Mouse (Mus musculus) cerebellum, postnatal 4 days (tissue): ENCODE measurements around the gene 4930539E08Rik.

Experiments
- DNase-seq, 2 experiments: peaks; one replicate each; pipeline ENCODE4 v3.0.0; 2022; ENCODE audit warnings: low spot score in 2 of 2, mixed read lengths in 1 of 2

The 4930539E08Rik gene

DNA sequence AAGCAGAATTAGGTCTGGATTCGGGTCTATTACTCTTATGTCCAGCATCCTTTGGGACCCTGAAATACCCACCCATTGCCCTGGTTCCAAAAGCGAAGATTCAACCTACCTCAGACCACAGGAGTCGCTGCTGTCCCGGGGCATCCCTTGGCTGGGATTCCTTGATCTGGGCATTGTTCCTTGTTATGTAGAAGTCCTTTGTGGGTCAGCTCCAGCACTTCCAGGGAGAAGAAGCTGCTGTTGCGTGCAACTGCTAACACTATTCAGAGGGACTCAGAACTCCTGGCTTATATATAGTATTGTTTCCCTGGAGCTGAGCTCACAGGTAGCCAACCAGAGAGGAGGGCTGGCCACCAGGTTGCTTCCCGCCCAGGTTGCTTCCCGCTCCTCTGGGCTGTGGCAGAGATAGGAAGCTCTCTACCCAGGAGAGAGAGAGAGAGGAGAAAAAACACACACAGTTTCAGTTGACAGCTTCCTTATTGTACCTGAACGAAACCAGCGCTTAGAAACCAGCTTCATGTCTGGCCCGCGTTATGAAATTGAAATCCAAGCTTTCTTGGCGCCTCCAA is at the start of gene 4930539E08Rik:
TSS of gene 4930539E08Rik (minus strand) at position 265 of the 569 bp plus-strand sequence.
- no peak for DNase-seq

DNA sequence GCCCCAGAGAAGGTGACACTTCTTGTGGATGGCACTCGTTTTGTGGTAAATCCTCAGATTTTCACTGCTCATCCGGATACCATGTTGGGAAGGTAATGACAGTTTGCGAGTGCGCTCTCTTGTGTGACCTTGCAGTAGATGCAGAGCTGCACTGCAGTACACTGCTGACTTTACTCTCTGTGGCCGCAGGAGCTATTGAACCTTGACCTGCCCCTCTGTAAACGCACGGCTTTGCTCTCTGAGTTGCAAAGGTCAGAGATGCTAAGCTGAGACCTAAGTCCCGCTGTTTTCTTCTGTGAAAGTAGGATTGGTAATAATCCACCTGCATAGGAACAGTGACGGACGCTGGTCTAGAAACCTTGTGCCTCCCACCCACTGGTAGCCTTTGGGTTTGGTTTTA is 46.5 kb upstream of the 4930539E08Rik start:
- no peak for DNase-seq

DNA sequence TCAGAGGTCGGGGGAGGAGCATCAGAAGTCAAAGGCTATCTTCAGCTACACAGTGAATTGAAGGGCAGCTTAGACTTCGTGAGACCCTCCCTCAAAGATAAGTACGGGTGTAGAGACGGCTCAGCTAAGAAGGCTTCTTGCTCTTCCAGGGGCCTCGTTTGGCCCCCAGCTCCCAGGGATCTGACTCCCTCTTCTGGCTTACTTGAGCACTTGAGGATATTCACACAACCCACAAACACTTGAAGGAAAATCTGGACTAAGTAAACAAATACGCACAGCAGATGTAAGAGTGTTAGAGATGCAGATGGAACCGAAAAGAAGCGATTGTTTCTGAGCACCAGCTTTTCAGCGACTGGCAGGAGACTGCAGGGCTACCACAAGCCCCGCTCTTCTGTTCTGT is 45.5 kb upstream of the 4930539E08Rik start:
- DNase-seq, result no peak

DNA sequence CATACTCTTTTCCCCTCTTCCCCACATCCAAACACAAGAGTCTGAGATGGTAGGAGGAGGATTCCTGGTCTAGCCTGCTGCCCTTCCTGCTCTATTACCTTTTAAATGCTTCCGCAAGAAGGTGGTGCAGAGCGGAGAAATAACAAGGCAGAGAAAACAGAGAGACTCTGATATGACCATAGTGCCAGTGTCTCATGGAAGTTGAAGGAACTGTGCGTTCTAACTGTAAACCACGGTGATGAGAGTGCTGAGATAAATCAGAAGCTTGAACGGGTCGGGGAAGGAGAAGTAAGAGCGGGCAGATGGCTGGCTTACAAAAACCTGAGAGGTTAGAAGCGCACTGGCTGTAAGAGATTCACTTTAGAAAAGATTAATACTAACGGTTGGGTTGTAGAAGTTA is 39.3 kb upstream of the 4930539E08Rik start:
- DNase-seq, result no peak

DNA sequence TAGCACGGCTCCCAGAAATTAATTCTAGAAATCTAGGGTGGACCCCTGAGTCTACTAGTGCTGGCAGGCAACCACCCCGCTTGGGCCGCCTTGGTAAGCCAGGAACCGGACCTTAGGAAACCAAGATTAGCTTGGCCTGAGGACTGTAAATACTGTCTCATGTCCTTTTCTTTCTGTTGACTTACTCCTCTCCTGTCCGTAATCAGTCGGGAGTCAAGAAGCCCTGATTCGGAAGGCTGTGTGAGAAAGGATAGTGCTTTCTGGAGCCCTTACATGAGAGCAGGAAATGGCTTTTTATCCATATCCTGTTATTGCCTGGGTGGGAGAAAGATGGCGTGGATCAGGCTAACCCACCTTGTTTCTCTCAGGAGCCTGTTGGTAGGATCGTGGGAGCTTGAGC is 38.1 kb upstream of the 4930539E08Rik start:
- no peak for DNase-seq

DNA sequence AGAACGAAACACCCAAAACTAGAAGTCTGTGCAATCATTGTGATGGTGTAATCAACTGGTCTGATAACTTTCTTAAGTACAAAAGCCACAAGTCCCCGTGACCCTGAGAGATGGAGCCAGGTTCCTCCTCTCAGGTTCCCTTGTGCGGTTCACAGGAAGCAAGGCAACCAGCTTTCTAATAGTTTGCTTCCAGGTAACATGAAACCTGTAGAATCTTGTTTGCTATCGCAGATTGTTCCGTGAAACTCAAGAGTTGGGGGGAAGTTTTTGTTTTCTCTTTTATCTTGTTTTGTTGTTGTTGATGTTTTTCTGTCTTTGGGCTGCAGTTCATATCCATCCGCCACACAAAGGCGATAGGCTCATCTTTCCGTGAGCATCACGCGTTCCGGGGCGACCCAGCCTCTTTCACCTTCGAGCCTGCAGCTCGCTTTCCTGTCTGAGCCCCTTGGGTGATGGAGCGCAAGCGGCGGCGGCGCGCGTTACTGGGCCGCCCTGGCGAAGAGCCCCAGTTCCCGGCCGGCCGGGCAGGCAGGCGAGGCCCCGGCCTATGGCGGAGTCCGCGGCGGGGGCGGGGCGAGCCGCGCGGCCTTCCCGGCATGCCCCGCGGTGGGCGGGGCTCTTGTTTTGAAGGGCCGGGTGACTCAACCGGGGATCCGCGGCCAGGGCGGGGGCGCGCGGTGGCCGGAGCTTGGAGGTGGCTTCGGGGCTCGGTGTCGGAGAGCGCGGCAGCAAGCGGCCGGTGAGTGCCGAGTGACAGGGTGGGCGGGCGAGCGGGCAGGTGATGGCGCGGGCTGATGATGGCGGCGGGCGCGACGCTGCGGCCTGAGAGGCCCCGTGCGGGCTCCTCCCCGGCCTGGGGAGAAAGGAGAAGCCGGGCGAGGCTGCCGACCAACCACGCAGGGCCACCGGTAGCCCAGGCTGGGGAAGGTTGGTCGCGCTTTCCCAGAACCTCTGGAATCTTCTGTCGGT is 37.0 kb upstream of the 4930539E08Rik start, which contains the start of gene Kctd20:
TSS of gene Kctd20 (plus strand) at position 120 of the 969 bp plus-strand sequence.
- peak; percentile 83 to 95 for DNase-seq

DNA sequence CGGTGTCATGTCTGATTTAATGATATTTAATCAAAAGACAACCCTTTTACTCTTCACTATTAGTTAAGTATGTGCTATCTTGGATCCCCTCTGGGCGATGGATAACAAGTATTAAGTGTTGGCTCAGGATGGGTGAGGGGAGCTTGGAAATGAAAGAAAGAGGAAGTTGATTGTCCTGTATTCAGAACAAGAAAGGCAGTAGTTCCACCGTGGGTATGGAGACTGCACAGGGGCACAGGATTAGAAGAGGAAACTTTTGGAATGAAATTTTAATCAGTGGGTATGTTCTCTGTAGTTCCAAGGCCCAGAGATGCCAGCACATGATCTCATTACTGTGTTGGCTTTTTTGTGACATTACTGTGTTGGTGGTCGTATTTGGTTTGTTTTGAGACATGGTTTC is 35.6 kb upstream of the 4930539E08Rik start:
- no peak for DNase-seq

DNA sequence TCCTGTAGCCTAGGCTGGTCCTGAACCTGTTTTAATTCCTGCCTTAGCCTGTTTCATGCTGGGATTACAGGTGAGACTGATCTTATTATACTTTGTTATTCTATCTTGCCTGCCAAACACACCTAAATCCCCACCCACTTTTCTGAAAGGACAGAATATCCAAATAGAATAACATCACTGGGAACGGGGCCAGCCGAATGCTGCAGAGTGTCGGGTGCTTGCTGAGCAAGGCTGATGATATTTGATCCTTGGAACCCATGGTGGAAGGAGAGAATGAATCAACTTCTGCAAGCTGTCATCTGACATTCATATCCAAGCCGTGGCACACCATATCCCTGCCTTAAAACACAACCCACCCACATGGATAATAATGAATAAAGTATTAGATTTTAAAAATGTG is 33.5 kb upstream of the 4930539E08Rik start:
- DNase-seq, result no peak

DNA sequence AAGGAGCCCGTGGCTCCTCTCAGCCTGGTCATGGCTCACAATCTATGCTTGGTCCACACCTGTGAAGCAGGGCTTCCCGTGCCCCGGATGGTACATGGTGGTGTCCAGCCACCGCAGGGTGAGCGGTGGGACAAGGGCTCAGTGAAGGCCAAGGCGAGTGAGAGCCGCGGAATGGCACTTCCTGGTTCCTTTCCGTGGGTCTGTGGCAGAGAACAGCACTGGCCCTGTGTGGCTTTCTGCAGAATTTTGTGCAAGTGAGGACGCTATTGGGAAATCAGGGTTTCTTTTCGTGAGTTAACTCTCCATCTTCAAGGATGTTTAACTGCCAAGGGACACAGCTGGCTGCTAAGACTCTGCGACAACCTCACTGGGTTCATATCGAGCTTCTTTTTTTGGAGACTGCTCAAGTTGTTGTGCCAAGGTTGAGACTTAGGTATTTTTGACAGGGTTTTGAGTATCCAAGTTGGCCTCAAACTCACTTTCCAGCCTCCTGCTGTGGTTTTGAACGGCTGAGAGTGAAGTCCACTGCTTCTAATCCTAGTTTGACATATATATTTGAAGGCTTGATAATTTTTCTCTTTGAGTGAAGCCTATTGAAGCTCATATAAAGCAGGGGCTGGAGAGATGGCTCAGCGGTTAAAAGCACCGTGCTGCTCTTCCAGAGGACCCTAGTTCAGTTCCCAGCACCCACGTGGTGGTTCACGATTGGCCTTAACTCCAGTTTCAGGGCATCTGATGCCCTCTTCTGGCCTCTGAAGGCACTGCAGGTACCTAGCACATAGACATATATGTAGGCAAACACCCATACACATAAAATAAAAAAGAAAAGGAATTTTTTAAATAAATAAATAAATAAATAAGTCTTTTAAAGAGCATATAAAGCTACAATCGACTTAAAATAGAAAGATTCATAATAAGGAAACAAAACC is 32.2 kb upstream of the 4930539E08Rik start:
- DNase-seq, result no peak

DNA sequence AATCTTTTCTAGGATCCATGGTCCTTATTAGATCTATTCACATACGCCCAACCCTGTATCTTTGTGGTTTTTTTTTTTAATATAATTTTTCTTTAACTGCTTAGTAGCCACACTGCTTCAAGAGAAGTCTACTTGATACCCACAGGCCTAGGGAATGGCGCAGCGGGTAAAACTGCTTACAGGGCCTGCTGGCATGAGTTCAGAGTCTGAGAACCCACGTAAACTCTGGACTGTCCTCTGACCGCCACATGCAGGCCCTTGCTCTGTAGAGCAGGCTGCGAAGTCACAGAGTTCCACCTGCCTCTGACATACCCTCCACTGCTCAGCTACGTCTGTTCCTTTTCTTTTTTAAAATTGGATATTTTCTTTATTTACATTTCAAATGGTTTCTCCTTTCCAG is 29.4 kb upstream of the 4930539E08Rik start:
- DNase-seq, result no peak

DNA sequence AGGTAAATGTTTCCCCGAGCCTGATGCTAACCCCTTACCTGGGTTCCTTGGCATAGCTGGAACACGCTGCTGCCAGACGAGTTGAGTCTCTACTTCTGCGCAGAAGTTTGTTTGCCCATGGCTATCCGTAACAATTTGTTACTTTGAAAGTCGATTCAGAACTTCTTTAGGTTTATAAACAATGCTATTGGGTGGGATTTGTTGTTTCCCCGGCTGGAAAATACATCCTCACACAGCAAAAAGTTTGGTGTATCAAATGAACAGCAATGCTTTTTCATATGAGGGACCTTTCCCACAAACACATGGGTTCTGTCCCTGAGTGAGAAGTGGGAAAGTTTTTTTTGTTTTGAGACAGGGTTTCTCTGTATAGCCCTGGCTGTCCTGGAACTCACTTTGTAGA is 28.6 kb upstream of the 4930539E08Rik start, which contains the start of gene Pxt1:
TSS of gene Pxt1 (minus strand) at position 101 of the 400 bp plus-strand sequence.
- DNase-seq, result no peak

DNA sequence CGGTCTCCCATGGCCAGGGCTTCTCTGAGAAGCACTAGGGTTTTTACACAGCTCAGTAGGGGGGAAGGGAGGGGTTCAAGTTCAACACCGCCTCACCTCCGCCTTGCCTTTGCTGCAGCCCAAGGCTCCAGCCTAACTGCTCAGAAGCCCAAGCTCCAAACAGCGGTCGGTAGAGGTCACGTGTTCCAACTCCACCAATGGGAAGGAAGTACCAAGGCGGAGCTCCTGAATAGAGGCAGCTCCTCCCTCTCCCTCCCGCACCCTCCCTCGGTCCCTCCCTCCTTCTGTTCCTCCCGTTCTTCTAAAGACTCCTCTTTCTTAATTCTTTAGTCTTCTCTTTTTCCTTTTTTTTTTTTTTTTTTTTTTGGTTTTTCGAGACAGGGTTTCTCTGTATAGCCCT is 27.0 kb upstream of the 4930539E08Rik start:
- no peak for DNase-seq

DNA sequence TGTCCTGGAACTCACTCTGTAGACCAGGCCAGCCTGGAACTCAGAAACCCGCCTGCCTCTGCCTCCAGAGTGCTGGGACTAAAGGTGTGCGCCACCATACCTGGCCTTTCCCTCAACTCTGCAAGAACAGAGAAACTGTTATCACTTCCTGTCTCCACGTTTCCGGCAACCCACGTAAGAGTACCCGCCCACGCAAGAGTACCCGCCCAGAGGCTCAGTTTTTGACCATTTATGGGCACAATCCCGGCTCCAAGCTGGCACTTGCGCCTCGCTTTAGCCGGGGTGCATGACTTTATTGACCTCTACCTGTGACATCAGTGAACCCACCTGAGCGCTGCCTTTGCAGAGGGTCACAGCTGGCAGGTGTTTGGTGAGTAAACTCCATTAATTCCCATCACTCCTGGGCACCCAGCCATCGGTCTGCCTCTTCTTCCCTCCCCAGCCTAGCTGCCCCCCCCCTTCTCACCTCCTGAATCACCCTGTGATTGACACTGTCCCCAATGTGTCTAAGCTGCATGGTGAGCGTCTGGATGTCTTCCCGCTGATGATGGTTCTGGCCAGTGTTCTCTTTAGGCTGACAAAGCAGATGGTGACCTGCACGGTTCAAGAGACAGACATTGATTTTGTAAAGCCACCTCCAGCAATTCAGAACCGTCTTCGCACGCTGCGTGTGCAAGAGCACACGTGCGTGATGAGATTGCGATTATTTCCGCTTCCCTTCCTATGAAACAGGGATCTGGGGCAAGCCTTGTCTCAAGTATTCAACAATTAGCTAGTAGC is 25.8 kb upstream of the 4930539E08Rik start:
- peak in 1 of 2 experiments; percentile 10 for DNase-seq

DNA sequence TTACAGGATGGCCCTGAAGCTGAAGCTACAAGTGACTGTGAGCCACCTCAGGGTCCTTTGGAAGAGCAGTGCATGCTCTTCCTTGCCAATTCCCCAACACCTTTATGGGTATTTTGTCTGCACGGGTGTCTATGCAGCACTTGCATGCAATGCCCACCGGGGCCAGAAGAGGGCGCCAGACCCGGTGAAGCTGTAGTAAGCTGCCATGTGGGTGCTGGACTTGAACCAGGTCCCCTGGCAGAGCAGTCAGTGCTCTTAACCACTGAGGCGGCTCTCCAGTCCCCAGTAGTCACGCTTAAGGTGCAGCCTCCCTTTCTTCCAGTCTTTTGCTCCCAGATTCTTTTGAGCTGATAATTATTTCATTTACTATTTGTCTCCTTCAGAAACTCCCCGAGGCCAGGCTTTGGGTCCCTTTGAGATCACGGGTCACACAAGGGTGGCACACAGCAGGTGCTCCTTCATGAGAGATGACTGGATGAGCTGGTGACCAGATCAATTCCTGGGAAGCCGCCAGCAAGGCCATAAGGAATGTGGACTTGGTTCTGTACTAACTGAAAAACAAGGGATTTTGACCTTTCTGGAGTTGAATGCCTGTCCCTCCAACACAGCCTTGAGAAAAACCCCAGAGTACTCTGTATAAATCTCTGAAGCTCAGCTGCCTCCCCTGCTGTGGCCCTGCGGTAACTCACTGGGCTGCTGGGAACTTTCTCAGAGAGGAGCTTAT is 21.7 kb upstream of the 4930539E08Rik start:
- DNase-seq, result peak in 1 of 2 experiments; percentile 60

DNA sequence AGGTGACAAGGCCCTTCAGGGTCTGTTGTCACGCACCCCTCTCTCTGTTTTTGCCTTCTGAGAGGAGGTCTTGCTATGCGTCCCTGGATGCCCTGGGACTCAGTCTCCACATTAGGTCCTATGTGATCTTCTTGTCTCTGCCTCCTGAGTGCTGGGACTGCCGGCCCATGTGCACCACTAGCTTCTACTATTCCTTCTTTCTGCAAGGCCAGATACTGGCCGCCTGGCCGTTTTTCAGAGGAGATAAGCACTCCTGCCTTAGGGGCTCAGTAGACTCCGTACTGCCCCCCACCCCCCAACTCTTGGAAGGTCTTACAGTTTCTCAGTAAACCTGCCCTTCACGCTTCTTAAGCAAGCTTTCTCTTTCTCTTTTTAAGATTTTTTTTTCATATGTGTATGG is 21.0 kb upstream of the 4930539E08Rik start:
- no peak for DNase-seq

DNA sequence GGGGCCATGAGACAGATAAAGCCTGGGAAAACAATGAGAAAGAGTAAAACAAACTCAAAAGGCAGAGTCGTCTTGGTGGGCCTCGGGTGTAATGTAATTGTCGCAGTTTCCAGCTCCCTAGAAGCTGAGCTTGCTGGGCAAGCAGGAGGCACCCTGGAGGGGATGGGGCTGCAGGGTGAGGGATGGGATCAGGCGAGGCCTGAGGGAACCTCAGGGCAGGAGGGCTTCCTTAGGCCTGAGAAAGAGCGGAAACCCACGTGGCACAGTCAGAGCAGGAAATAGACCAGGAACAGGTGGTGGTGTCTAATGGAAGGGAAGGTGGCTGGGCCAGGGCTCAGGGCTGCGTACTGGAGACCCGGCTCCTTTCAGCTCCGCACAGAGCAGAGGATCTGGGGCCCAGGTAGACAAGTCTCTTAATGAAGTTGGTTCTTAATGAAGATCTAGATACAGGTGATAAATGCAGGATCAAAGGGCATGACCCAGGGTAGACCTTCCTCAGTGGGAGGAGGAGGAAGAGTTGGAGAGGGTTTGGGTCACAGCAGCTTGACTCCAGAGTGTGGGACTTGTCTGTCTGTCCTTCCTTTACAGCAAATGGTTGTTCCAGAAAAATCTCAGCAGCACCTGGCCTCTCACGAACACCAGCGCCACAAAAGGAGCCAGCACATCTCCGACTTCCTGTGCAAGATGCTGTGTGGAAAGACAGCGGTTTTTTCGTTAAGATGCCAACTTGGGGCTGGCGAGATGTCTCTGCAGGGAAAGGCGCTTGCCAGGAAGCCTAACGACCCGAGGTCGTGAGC is 19.2 kb upstream of the 4930539E08Rik start:
- DNase-seq, result no peak

DNA sequence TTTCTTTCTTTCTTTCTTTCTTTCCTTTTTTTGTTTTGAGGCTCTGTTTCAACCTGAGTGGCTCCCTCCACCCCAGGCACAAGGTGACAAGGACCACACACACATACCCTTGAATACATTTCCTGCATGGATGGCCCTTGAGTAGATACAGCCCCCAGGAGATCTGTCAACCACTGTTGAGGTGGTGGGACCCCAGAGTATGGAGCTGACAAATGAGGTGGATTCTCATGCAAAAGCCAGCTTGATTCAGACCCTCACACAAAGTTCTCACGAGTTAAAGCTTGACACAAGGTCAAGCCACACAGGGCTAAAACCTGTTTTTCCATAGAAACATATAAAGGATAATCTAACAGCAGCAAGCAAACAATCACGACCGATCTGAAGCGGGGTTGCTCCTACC is 17.1 kb upstream of the 4930539E08Rik start:
- DNase-seq, result no peak

DNA sequence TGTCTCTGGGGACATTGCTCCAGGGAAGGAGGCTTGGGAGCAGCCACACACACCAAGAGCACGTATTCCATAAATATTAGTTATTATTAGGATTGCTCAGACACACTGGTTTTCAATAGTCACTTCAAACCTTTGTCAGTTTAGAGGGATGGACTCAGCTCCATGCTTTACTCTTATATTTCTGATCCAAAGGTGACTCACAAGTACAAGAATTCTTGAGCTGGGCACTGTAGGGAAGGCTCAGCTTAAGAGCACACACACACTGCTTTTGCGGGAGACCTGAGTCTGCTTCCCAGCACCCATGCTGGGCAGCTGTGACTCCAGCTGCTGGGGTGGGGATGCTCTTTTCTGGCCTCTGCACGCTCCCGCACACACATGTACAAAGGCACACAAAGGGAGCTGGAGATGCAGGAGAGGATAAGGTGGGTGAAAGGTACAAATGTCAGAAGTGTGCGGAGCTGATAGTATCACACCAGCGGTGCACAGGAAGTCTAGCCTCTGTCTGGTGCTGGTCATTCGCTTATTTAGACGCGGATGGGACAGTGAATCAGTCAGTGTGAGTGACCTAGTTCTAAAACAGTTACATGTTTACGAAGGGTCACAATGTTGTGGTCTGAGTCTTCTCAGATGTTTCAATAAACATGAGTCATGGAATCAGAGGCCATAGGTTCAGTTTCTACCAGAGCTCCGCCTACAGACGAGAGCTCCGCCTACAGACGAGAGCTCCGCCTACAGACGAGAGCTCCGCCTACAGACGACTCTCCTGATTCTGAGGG is 16.5 kb upstream of the 4930539E08Rik start:
- DNase-seq, result no peak
